Mouse (Mus musculus) embryonic facial prominence, embryonic 14.5 days (tissue): Measurements from ENCODE around the gene Fam189b. TPM values are rescaled to one million over a fixed set of nuclear protein-coding genes. Genes with fewer than 3 reads are reported as not detected.
"Not testable (repeated sequence)": the region's sequence is repeated elsewhere in the genome, so short reads cannot be mapped to it uniquely, and the experiment has no call there.

ENCODE experiments used
- ATAC-seq: fragments of 200-750 bp; cut with Nextera tagmentation; 2 replicates; pipeline ENCODE4 v1.8.0; 2017; ENCODE audit warnings: low read depth, moderate number of reproducible peaks, moderate TSS enrichment
- DNase-seq: peaks from one replicate; pipeline ENCODE4 v3.0.0-alpha.2; 2015; ENCODE audit warnings: low spot score
- H3K27ac ChIP-seq: fragments of 300-500 bp; sonication (generic); replicated peaks from 2 replicates; pipeline ENCODE4 v1.5.1; 2014; ENCODE audit warnings: low read depth, mild to moderate bottlenecking, low read length, moderate library complexity
- H3K27me3 ChIP-seq: fragments of 300-500 bp; sonication (generic); replicated peaks from 2 replicates; pipeline ENCODE4 v1.6.1; 2014; ENCODE audit warnings: low read length; ENCODE audit not compliant: control insufficient read depth, insufficient read depth
- H3K36me3 ChIP-seq: fragments of 300-500 bp; sonication (generic); 2 replicates; pipeline ENCODE4 v1.6.1; 2014; ENCODE audit warnings: low read length, mixed read lengths; ENCODE audit not compliant: control insufficient read depth, insufficient read depth
- H3K4me1 ChIP-seq: fragments of 300-500 bp; sonication (generic); 2 replicates; pipeline ENCODE4 v1.6.1; 2014; ENCODE audit warnings: antibody characterized with exemption, low read length; ENCODE audit not compliant: control insufficient read depth, insufficient read depth
- H3K4me2 ChIP-seq: fragments of 300-500 bp; sonication (generic); 2 replicates; pipeline ENCODE4 v1.6.1; 2014; ENCODE audit warnings: low read depth, mild to moderate bottlenecking, low read length, moderate library complexity, mixed read lengths
- H3K4me3 ChIP-seq: fragments of 300-500 bp; sonication (generic); 2 replicates; pipeline ENCODE4 v1.5.1; 2014; ENCODE audit warnings: low read depth, mild to moderate bottlenecking, low read length
- H3K9ac ChIP-seq: fragments of 300-500 bp; sonication (generic); 2 replicates; pipeline ENCODE4 v1.6.1; 2014; ENCODE audit warnings: low read depth, mild to moderate bottlenecking, low read length, moderate library complexity, mixed read lengths
- H3K9me3 ChIP-seq: fragments of 300-500 bp; sonication (generic); 2 replicates; pipeline ENCODE4 v1.6.1; 2016; ENCODE audit warnings: low read length; ENCODE audit not compliant: control insufficient read depth
- WGBS: fragments of 180-500 bp; shearing (Covaris S2); extraction: QIAGEN DNeasy Blood & Tissue Kit; methylation state at CpG from one replicate; pipeline ENCODE4 v1.1.7; 2014; 5-methylcytosine and 5-hydroxymethylcytosine counted together
- polyA plus RNA-seq: library from polyadenylated mRNA; unstranded; fragments of >200 nt; fragmentation: Nextera tagmentation; extraction: Ambion mirVana; gene quantifications from 2 replicates; pipeline ENCODE4 v1.2.1, GENCODE M21; 2014

The Fam189b gene
- polyA plus RNA-seq, 1 experiment from 2014 or later: 27.9 TPM

- H3K36me3 ChIP-seq: no peaks in the 10 kb centered on the region
- peaks cover 5% of the 10 kb centered on the region; the same call in 1 of the 2 replicates for H3K4me1 ChIP-seq
- WGBS: 66% methylated on average over 14 of the region's 14 CpGs
- no peak overlapping the region for H3K9ac ChIP-seq
- DNase-seq (no peak), ATAC-seq (no peak)
- no peak overlapping the region for H3K4me2 ChIP-seq
- no peaks in the 10 kb centered on the region for H3K9me3 ChIP-seq
- no peak overlapping the region for H3K27ac ChIP-seq
- no peak overlapping the region for H3K4me3 ChIP-seq
- peaks cover 31% of the 10 kb centered on the region; the same call in 1 of the 2 replicates for H3K27me3 ChIP-seq
Measured at GRCm38 (mm10) chr3:89148567-89148966, 34.4 kb upstream of the Fam189b start.

DNA sequence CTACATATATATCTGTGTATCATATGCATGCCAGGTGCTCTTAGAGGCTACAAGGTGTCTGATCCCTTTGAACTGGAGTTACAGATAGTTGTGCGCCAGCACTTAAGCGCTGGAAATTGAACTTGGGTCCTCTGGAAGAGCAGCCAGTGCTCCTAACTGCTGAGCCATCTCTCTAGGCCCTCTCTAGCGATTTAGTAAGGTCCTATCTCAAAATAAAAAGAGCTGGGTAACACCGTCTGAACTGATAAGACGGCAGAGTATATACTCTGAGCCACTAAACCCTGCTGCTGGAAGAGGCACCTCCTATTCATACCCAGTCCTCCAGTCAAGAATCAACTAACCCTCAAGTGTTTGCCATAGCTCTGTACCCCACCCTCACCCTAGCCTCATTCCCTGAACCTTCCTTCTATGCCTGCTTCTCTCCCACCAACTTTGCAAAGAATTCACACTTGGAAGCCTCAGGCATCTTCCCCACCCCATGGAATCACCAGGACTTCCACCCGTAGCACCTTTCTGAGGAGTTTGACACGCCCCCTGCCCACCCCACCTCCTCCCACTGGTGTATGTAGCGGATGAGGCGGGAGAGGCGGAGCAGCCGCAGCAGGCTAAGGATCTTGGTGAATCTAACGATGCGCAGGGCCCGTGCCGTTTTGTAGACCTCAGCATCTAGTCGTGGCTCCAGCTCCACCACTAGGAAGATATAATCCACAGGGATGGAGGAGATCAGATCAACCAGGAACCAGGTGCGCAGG lies 30.7 kb upstream of the Fam189b start:
- no peak overlapping the region for H3K9ac ChIP-seq
- WGBS: 73% methylated on average over 17 of the region's 17 CpGs
- ATAC-seq (no peak), DNase-seq (no peak)
- no peak overlapping the region for H3K4me3 ChIP-seq
- H3K27me3 ChIP-seq: 0 out of 2 replicates have a peak, but pooled peaks cover 19% of the 10 kb centered on the region
- H3K27ac ChIP-seq: no peak overlapping the region
- no peaks in the 10 kb centered on the region for H3K9me3 ChIP-seq
- no peaks in the 10 kb centered on the region for H3K36me3 ChIP-seq
- peaks cover 5% of the 10 kb centered on the region; the same call in 1 of the 2 replicates for H3K4me1 ChIP-seq
- no peak overlapping the region for H3K4me2 ChIP-seq

DNA sequence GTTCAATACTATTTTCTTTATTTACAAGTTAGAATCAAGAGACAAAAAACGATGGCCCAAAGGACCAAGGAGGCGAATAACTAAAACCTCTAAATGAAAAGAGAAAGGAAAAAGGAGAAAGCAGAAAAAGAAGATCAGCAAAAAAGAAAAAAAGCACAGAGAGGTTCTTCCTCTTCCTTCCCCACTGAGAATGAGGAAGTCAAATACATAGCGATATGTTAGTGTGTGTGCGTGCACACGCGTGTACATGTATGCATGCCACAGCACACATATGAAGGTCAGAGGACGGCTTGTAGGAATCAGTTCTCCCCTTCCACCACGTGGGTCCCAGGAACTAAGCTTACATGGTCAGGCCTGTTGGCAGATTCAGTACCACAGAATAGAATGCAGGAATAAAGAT lies 26.0 kb upstream of the Fam189b start:
- 86% methylated on average over 8 of the region's 8 CpGs for WGBS
- H3K4me2 ChIP-seq: no peak overlapping the region
- no peak for ATAC-seq

DNA sequence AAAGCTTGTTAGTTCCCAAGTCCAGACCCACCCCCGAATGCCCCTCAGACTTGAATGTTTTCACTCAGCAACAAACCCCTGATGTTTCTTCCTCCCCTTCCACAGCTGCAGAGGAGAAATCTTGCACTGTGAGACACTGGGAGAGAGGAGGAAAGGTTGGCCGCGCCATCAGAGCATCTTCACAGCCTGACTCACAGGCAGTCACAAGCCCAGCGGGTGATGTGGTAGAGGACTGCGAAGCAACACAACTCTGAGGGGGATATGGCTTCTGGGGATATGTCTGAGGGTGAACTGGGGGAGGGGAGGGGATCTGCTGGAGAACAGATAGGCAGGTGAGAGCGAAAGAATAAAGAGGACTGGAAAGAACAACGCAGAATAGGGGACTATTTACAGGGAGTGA lies 24.3 kb upstream of the Fam189b start:
- Histone ChIP-seq H3K4me2 (peak overlapping the region; percentile 98; the same call in 1 of the 2 replicates), H3K36me3 (no peaks in the 10 kb centered on the region), H3K9ac (no peak overlapping the region), H3K9me3 (no peaks in the 10 kb centered on the region), H3K27ac (no peak overlapping the region), H3K4me1 (peaks cover 15% of the 10 kb centered on the region), H3K27me3 (peaks cover 10% of the 10 kb centered on the region), H3K4me3 (peak overlapping the region; percentile 63; the same call in 1 of the 2 replicates)
- ATAC-seq (no peak), DNase-seq (no peak)
- 22% methylated on average over 7 of the region's 7 CpGs for WGBS

More for the DNA sequence above, 26.0 kb upstream of the Fam189b start:
- no peak overlapping the region for H3K9ac ChIP-seq
- H3K4me3 ChIP-seq: no peak overlapping the region
- no peaks in the 10 kb centered on the region for H3K9me3 ChIP-seq
- no peak for DNase-seq
- no peaks in the 10 kb centered on the region for H3K36me3 ChIP-seq
- H3K4me1 ChIP-seq: peaks cover 15% of the 10 kb centered on the region
- H3K27me3 ChIP-seq: peaks cover 10% of the 10 kb centered on the region
- no peak overlapping the region for H3K27ac ChIP-seq

- Histone ChIP-seq H3K9me3 (no peaks in the 10 kb centered on the region), H3K36me3 (no peaks in the 10 kb centered on the region), H3K4me2 (peak overlapping the region; percentile 98), H3K27ac (no peak overlapping the region), H3K4me3 (peak overlapping the region; percentile 63), H3K9ac (peak overlapping the region; percentile 64; the same call in 1 of the 2 replicates), H3K4me1 (peaks cover 20% of the 10 kb centered on the region), H3K27me3 (peaks cover 10% of the 10 kb centered on the region)
- peak; percentile 46 for DNase-seq
- no peak for ATAC-seq
- WGBS: 2% methylated on average over 13 of the region's 13 CpGs
Measured at GRCm38 (mm10) chr3:89159211-89159610, 23.7 kb upstream of the Fam189b start.

DNA sequence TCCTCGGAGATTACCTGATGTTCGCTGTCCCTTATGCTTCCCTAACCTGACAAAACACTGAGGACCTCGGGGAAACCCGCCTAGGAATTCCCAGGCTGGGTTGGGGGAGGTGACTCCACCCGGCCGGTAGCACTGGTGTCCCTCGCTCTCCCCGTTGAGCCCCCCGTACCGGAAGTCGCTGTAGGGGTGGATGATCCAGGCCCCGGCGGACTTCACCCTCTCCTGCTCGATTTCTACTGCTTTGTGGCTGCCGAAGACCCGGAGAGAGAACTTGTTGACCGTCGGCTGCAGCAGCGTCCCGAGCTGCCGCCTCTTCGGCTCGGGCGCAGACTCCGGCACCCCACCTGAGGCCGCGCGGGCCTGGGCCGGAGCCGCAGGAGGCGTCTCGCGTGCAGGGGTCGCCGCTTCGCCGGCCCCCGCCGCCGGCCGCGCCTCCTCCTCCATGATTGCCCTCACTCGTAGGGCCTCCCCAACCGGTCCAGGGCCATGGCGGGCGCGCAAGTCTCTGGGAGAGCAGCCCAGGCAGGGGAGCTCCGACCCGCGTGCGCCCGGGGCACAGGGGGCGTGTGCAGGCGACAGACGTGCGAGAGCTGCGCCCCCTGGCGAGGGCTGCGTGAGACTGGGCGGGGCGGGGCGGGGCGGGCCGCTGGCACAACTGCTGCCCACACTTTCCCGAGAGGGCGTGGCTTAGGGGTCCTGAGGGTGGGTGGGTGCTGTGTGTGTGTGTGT lies 23.2 kb upstream of the Fam189b start, which contains the start of gene Hcn3:
Gene Hcn3, minus strand, starts transcription at position 581 of the 729 bp plus-strand sequence.
- Histone ChIP-seq H3K36me3 (no peaks in the 10 kb centered on the region), H3K9me3 (no peaks in the 10 kb centered on the region), H3K27ac (no peak within 1 kb of the TSS), H3K4me3 (peak within 1 kb of the TSS; percentile 63), H3K9ac (peak within 1 kb of the TSS; percentile 64), H3K4me1 (peaks cover 20% of the 10 kb centered on the region), H3K27me3 (peaks cover 10% of the 10 kb centered on the region), H3K4me2 (peak within 1 kb of the TSS; percentile 98)
- DNase-seq (peak; percentile 84), ATAC-seq (peak; percentile 82)
- WGBS: under 1% methylated on average over 26 of the region's 66 CpGs

DNA sequence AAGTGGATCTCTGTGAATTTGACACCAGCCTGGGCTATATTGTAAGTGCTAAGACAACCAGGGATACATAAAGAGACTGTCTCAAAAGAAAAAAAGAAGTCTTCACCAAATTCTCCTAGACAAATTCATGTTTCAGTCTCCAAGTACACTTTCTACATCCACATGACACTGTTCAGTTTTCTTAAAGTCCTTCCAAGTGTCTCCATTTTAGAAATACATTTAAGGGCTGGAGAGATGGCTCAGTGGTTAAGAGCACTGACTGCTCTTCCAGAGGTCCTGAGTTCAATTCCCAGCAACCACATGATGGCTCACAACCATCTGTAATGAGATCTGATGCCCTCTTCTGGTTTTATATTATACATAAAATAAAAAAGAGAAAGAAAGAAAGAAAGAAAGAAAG lies 21.7 kb upstream of the Fam189b start:
- ATAC-seq, H3K4me2 ChIP-seq, H3K36me3 ChIP-seq, H3K9ac ChIP-seq, H3K27ac ChIP-seq, DNase-seq, H3K4me3 ChIP-seq, H3K9me3 ChIP-seq: not testable (repeated sequence)
- Histone ChIP-seq H3K27me3 (peaks cover 10% of the 10 kb centered on the region), H3K4me1 (peaks cover 25% of the 10 kb centered on the region)

- Histone ChIP-seq H3K4me3 (no peak overlapping the region), H3K36me3 (peaks cover 4% of the 10 kb centered on the region), H3K9ac (no peak overlapping the region), H3K27me3 (peaks cover 10% of the 10 kb centered on the region), H3K4me2 (no peak overlapping the region), H3K27ac (no peak overlapping the region), H3K4me1 (peaks cover 25% of the 10 kb centered on the region), H3K9me3 (no peaks in the 10 kb centered on the region)
- 73% methylated on average over 4 of the region's 4 CpGs for WGBS
- no peak for ATAC-seq
- no peak for DNase-seq
Measured at GRCm38 (mm10) chr3:89161786-89162185, 21.2 kb upstream of the Fam189b start.
